Mouse (Mus musculus) CH12.LX (cell line): Measurements from ENCODE around the gene Cers5. TPM values are rescaled to one million over a fixed set of nuclear protein-coding genes. Genes with fewer than 3 reads are reported as not detected.

Source experiments
- DNase-seq: peaks from one replicate; pipeline ENCODE4 v3.0.0-alpha.2; 2013; ENCODE audit errors: extremely low read depth
- H3K27ac ChIP-seq: 2 replicates; pipeline ENCODE4 v1.5.1; 2012; ENCODE audit warnings: low read depth, mild to moderate bottlenecking, control low read depth, moderate library complexity; ENCODE audit not compliant: insufficient read depth
- H3K27me3 ChIP-seq: replicated peaks from 2 replicates; pipeline ENCODE3; 2012; ENCODE audit warnings: inconsistent platforms
- H3K36me3 ChIP-seq, 2 experiments: replicated peaks in 1 of 2; 2 replicates each; pipeline versions ENCODE3 to v1.6.1; 2012; ENCODE audit warnings: inconsistent platforms in 1 of 2, low read length in 1 of 2, mild to moderate bottlenecking in 1 of 2, mixed read lengths in 1 of 2, moderate library complexity in 1 of 2; ENCODE audit not compliant: control insufficient read depth in 1 of 2, insufficient read depth in 1 of 2
- H3K4me1 ChIP-seq, 2 experiments: 2 replicates each; pipeline ENCODE4 v1.6.1; 2012; ENCODE audit warnings: inconsistent platforms in 1 of 2, moderate library complexity in 1 of 2; ENCODE audit not compliant: insufficient read depth in 2 of 2, control insufficient read depth in 1 of 2
- H3K4me2 ChIP-seq: 2 replicates; pipeline ENCODE4 v1.6.1; 2012; ENCODE audit warnings: low read depth, mild to moderate bottlenecking, control low read depth; ENCODE audit not compliant: poor library complexity, insufficient read depth, severe bottlenecking
- H3K4me3 ChIP-seq, 3 experiments: fragments of 150-350 bp in 1 of 3; sonication (generic) in 1 of 3; replicated peaks in 1 of 3; 2 replicates each; pipeline versions ENCODE3 to v1.5.1; 2011 to 2012; ENCODE audit warnings: low read depth in 2 of 3, low read length in 2 of 3, mild to moderate bottlenecking in 2 of 3, moderate library complexity in 2 of 3, control low read depth in 1 of 3, improper control_type of control experiment in 1 of 3, inconsistent platforms in 1 of 3, mixed read lengths in 1 of 3; ENCODE audit not compliant: poor library complexity in 1 of 3
- H3K79me2 ChIP-seq: replicated peaks from 2 replicates; pipeline ENCODE4 v1.6.1; 2012; ENCODE audit warnings: mild to moderate bottlenecking, moderate library complexity; ENCODE audit not compliant: control insufficient read depth, poor library complexity, insufficient read depth, severe bottlenecking; ENCODE audit errors: extremely low read depth
- H3K9ac ChIP-seq: 2 replicates; pipeline ENCODE4 v1.6.1; 2012; ENCODE audit warnings: low read depth, mild to moderate bottlenecking, control low read depth, moderate library complexity; ENCODE audit not compliant: insufficient read depth
- H3K9me3 ChIP-seq: replicated peaks from 2 replicates; pipeline ENCODE3; 2012; ENCODE audit warnings: low read length, inconsistent platforms, mixed read lengths
- BHLHE40 ChIP-seq: IDR thresholded peaks from 2 replicates; pipeline ENCODE4 v1.6.1; 2011; ENCODE audit warnings: mild to moderate bottlenecking, low read depth, low read length, improper control_type of control experiment
- CHD1 ChIP-seq: IDR thresholded peaks from 2 replicates; pipeline ENCODE4 v1.6.1; 2012; ENCODE audit warnings: low read depth, low read length, improper control_type of control experiment, inconsistent platforms
- CHD2 ChIP-seq: IDR thresholded peaks from 2 replicates; pipeline ENCODE4 v1.6.1; 2011; ENCODE audit warnings: low read length, improper control_type of control experiment
- E2F4 ChIP-seq: IDR thresholded peaks from 2 replicates; pipeline ENCODE4 v1.6.1; 2011; ENCODE audit warnings: low read depth, low read length, improper control_type of control experiment; ENCODE audit not compliant: insufficient replicate concordance
- ELF1 ChIP-seq: IDR thresholded peaks from 2 replicates; pipeline ENCODE4 v1.6.1; 2014; ENCODE audit warnings: low read depth, mild to moderate bottlenecking, inconsistent platforms, low read length, improper control_type of control experiment
- EP300 ChIP-seq: IDR thresholded peaks from 2 replicates; pipeline ENCODE4 v1.6.1; 2011; ENCODE audit warnings: low read length, improper control_type of control experiment
- IRF4 ChIP-seq: IDR thresholded peaks from 2 replicates; pipeline ENCODE4 v1.6.1; 2014; ENCODE audit warnings: low read depth, mild to moderate bottlenecking, inconsistent platforms, low read length, improper control_type of control experiment
- KAT2A ChIP-seq: IDR thresholded peaks from 2 replicates; pipeline ENCODE4 v1.6.1; 2012; ENCODE audit warnings: low read length, improper control_type of control experiment, inconsistent platforms; ENCODE audit not compliant: insufficient replicate concordance
- MAFK ChIP-seq: IDR thresholded peaks from 2 replicates; pipeline ENCODE4 v1.6.1; 2011; ENCODE audit warnings: low read length, improper control_type of control experiment; ENCODE audit not compliant: insufficient replicate concordance
- MAX ChIP-seq: IDR thresholded peaks from 2 replicates; pipeline ENCODE4 v1.6.1; 2011; ENCODE audit warnings: low read length, improper control_type of control experiment
- MEF2A ChIP-seq: IDR thresholded peaks from 2 replicates; pipeline ENCODE4 v1.6.1; 2014; ENCODE audit warnings: low read depth, mild to moderate bottlenecking, inconsistent platforms, low read length, improper control_type of control experiment, borderline replicate concordance
- MYC ChIP-seq: IDR thresholded peaks from 2 replicates; pipeline ENCODE4 v1.6.1; 2011; ENCODE audit warnings: low read depth, mild to moderate bottlenecking, improper control_type of control experiment, low read length
- NELFE ChIP-seq: IDR thresholded peaks from 2 replicates; pipeline ENCODE4 v1.6.1; 2011; ENCODE audit warnings: low read depth, low read length, improper control_type of control experiment
- NRF1 ChIP-seq: IDR thresholded peaks from 2 replicates; pipeline ENCODE4 v1.6.1; 2014; ENCODE audit warnings: low read depth, mild to moderate bottlenecking, inconsistent platforms, low read length, improper control_type of control experiment, moderate library complexity
- RAD21 ChIP-seq: IDR thresholded peaks from 2 replicates; pipeline ENCODE4 v1.6.1; 2011; ENCODE audit warnings: low read depth, mild to moderate bottlenecking, low read length, improper control_type of control experiment, moderate library complexity
- RCOR1 ChIP-seq: conservative IDR thresholded peaks from 2 replicates; pipeline ENCODE4 v1.6.1; 2012; ENCODE audit warnings: low read depth, mild to moderate bottlenecking, inconsistent platforms, low read length, improper control_type of control experiment
- SIN3A ChIP-seq: IDR thresholded peaks from 2 replicates; pipeline ENCODE4 v1.6.1; 2012; ENCODE audit warnings: low read length, improper control_type of control experiment, inconsistent platforms
- TBP ChIP-seq: conservative IDR thresholded peaks from 2 replicates; pipeline ENCODE4 v1.6.1; 2011; ENCODE audit warnings: low read depth, low read length, improper control_type of control experiment
- USF2 ChIP-seq: conservative IDR thresholded peaks from 2 replicates; pipeline ENCODE4 v1.6.1; 2011; ENCODE audit warnings: low read depth, low read length, improper control_type of control experiment
- ZMIZ1 ChIP-seq: IDR thresholded peaks from 2 replicates; pipeline ENCODE4 v1.6.1; 2012; ENCODE audit warnings: low read depth, mild to moderate bottlenecking, inconsistent platforms, low read length, improper control_type of control experiment
- ZNF384 ChIP-seq: IDR thresholded peaks from 2 replicates; pipeline ENCODE4 v1.6.1; 2012; ENCODE audit warnings: low read depth, low read length, improper control_type of control experiment, inconsistent platforms
- dilution Hi-C: fragments of 300-500 bp; cut with MboI; formaldehyde crosslinking; loops from 2 replicates; pipeline ENCODE4 v1.14.3; 2020; ENCODE audit warnings: low sequenced_read_pairs; ENCODE audit not compliant: extremely low pct_unique_long_range_greater_than_20kb, extremely low pct_ligation_motif_present
- in situ Hi-C: fragments of 300-500 bp; cut with MboI; formaldehyde crosslinking; loops from 3 replicates; pipeline ENCODE4 v1.14.3; 2019; ENCODE audit warnings: low sequenced_read_pairs, low pct_ligation_motif_present, low pct_unique_long_range_greater_than_20kb, mixed read lengths
- polyA plus RNA-seq: library from polyadenylated mRNA; unstranded; fragments of >175 nt; gene quantifications from 2 replicates; pipeline ENCODE4 v1.2.1, GENCODE M21; 2012; ENCODE audit warnings: low read depth; ENCODE audit not compliant: insufficient read length
- total RNA-seq, 2 experiments: library from RNA; depleted of rRNA; stranded (reverse); fragments of 300-350 nt in 1 of 2; fragments of >200 nt in 1 of 2; gene quantifications; 2 replicates each; pipeline ENCODE4 v1.2.3; 2012 to 2014

Gene Cers5
- total and polyA plus RNA-seq, 3 experiments: 45.0 to 149 (median 94.3) TPM

GRCm38 (mm10) chr15:99718461-99719021 is 54.1 kb downstream of the Cers5 start:
- no peak for DNase-seq
- in situ Hi-C loops (no loop called here), dilution Hi-C loops (no loop called here)
- no peaks in the 10 kb centered on the region for H3K9me3 ChIP-seq
- peaks cover 1 to 81% of the 10 kb centered on the region in 2 experiments for H3K36me3 ChIP-seq
- no peaks in the 10 kb centered on the region for H3K79me2 ChIP-seq
- TF ChIP-seq SIN3A (no peak), CHD1 (no peak), EP300 (no peak), RCOR1 (no peak), USF2 (no peak), ZNF384 (no peak), ELF1 (no peak), MAFK (no peak), CHD2 (no peak), MEF2A (no peak), TBP (no peak), KAT2A (no peak), NELFE (no peak), E2F4 (no peak), ZMIZ1 (no peak), MYC (no peak), NRF1 (no peak)
- H3K4me1 ChIP-seq: peaks cover 0 to 13% of the 10 kb centered on the region in 2 experiments; a peak in 2 of 4 replicates
- no peak overlapping the region for H3K27ac ChIP-seq
- no peak overlapping the region for H3K9ac ChIP-seq
- H3K4me2 ChIP-seq: no peak overlapping the region
- H3K27me3 ChIP-seq: no peaks in the 10 kb centered on the region
- H3K4me3 ChIP-seq: no peak overlapping the region

GRCm38 (mm10) chr15:99717386-99718334 is 55.0 kb downstream of the Cers5 start, which contains the start of gene Gpd1:
TSS of gene Gpd1 (plus strand) at chr15:99717515.
- no peak within 1 kb of the TSS for H3K4me3 ChIP-seq
- no peak within 1 kb of the TSS for H3K9ac ChIP-seq
- dilution Hi-C loops: no loop called here
- H3K4me2 ChIP-seq: no peak within 1 kb of the TSS
- peaks cover 8 to 83% of the 10 kb centered on the region in 2 experiments for H3K36me3 ChIP-seq
- peaks cover 0 to 13% of the 10 kb centered on the region in 2 experiments; a peak in 2 of 4 replicates for H3K4me1 ChIP-seq
- H3K27me3 ChIP-seq: no peaks in the 10 kb centered on the region
- no peaks in the 10 kb centered on the region for H3K79me2 ChIP-seq
- H3K27ac ChIP-seq: no peak within 1 kb of the TSS
- in situ Hi-C loops: no loop called here
- TF ChIP-seq BHLHE40 (no peak), NELFE (no peak), MEF2A (no peak), MAX (no peak), MYC (no peak), IRF4 (no peak), E2F4 (no peak), RAD21 (no peak)
- DNase-seq: no peak
- no peaks in the 10 kb centered on the region for H3K9me3 ChIP-seq
